Mouse (Mus musculus) embryonic facial prominence, embryonic 10.5 days (tissue): Measurements from ENCODE around the gene Luc7l3. TPM values are rescaled to one million over a fixed set of nuclear protein-coding genes. Genes with fewer than 3 reads are reported as not detected.

Experiments
- DNase-seq: peaks from one replicate; pipeline ENCODE4 v3.0.0-alpha.2; 2017; ENCODE audit warnings: low spot score
- H3K27ac ChIP-seq: fragments of 300-500 bp; sonication (generic); replicated peaks from 2 replicates; pipeline ENCODE4 v1.5.1; 2016; ENCODE audit warnings: mild to moderate bottlenecking
- H3K27me3 ChIP-seq: fragments of 300-500 bp; sonication (generic); replicated peaks from 2 replicates; pipeline ENCODE4 v1.6.1; 2016; ENCODE audit warnings: low read depth, mild to moderate bottlenecking; ENCODE audit not compliant: poor library complexity, severe bottlenecking
- H3K36me3 ChIP-seq: fragments of 300-500 bp; sonication (generic); replicated peaks from 2 replicates; pipeline ENCODE4 v1.6.1; 2016; ENCODE audit warnings: mild to moderate bottlenecking, moderate library complexity
- H3K4me1 ChIP-seq: fragments of 300-500 bp; sonication (generic); 2 replicates; pipeline ENCODE4 v1.6.1; 2016
- H3K4me3 ChIP-seq: fragments of 300-500 bp; sonication (generic); 2 replicates; pipeline ENCODE4 v1.5.1; 2016; ENCODE audit warnings: mild to moderate bottlenecking, moderate library complexity
- H3K9me3 ChIP-seq: fragments of 300-500 bp; sonication (generic); 2 replicates; pipeline ENCODE4 v1.6.1; 2016; ENCODE audit warnings: mild to moderate bottlenecking
- WGBS: fragments of 180-500 bp; shearing (Covaris S2); methylation state at CpG from one replicate; pipeline ENCODE4 v1.1.7; 2016; 5-methylcytosine and 5-hydroxymethylcytosine counted together
- polyA plus RNA-seq: library from polyadenylated mRNA; unstranded; fragments of >200 nt; fragmentation: Nextera tagmentation; extraction: Ambion mirVana; gene quantifications from 2 replicates; pipeline ENCODE4 v1.2.1, GENCODE M21; 2016

Luc7l3 gene
- polyA plus RNA-seq, 1 experiment from 2014 or later = 117 TPM

DNA sequence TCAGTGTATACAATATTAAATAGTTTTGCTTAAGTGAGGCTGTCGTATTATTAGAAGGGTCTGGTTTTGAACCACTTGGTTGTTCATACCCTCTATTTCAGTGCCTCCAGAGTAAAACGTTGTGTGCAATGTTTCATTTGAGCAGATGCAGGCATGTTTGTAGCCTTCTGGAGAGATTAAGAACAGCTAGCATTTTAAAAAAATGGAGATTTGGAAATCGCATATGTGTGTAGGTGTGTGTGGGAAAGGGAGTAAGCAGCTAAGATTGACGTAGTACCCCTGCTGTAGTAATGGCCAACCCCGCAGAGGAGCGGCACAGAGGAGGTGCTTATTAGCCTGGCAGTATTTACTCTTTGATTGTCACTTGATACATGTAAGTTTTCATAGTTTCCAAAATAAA lies 10.9 kb upstream of the Luc7l3 start:
- H3K4me3 ChIP-seq = no peak overlapping the region
- no peak overlapping the region for H3K27ac ChIP-seq
- WGBS = 93% methylated on average over 6 of the region's 6 CpGs
- no peaks in the 10 kb centered on the region for H3K27me3 ChIP-seq
- H3K36me3 ChIP-seq = peaks cover 37% of the 10 kb centered on the region
- no peak for DNase-seq
- peaks cover 27% of the 10 kb centered on the region for H3K4me1 ChIP-seq
- no peaks in the 10 kb centered on the region for H3K9me3 ChIP-seq

DNA sequence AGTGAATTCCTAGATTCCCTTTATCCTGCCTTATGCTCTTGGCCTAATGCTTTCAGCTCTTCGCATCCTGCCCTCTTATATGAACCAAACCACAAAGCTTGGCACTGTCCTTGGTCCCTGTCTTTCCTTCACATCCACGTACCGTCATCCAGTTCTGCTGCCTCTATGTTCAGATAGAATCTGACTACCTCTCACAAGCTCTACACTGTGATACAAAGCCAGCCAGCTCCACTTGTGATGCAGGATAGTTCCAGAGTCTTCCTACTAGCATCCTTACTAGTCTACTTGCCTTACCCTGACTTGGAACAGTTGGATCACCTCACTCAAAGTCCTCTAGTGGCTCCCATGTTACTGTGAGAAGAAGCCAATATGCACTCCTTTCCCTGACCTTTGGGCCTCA lies 8.4 kb upstream of the Luc7l3 start:
- H3K36me3 ChIP-seq = peaks cover 14% of the 10 kb centered on the region
- DNase-seq = no peak
- H3K27me3 ChIP-seq = no peaks in the 10 kb centered on the region
- no peaks in the 10 kb centered on the region for H3K9me3 ChIP-seq
- H3K4me3 ChIP-seq = no peak overlapping the region
- H3K27ac ChIP-seq = no peak overlapping the region
- 94% methylated on average over 3 of the region's 3 CpGs for WGBS
- H3K4me1 ChIP-seq = peaks cover 35% of the 10 kb centered on the region

GRCm38 (mm10) chr11:94329270-94329891 lies 7.6 kb upstream of the Luc7l3 start:
- no peaks in the 10 kb centered on the region for H3K27me3 ChIP-seq
- H3K36me3 ChIP-seq = peaks cover 6% of the 10 kb centered on the region
- H3K9me3 ChIP-seq = no peaks in the 10 kb centered on the region
- peaks cover 35% of the 10 kb centered on the region for H3K4me1 ChIP-seq
- 62% methylated on average over 4 of the region's 4 CpGs for WGBS
- peak; percentile 54 for DNase-seq
- H3K27ac ChIP-seq = no peak overlapping the region
- H3K4me3 ChIP-seq = peak overlapping the region; percentile 3; the same call in 1 of the 2 replicates

DNA sequence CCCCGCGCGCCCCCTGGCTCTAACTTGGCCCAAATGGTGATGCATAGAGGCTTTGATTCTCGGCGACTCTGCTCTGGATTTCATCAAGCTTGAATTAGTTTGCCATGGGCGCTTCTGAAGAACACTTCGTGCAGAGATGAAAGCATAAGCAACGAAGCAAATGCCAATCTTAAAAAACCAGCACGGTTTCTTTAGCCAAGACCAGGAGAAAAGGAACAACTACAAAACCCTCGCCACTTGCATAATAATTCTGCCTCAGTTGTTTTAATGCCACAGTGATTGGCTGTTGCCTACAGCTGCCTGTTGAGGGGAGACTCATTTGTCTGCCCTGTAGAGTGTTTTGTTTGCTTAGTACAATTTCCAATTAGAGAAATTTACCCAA lies 6.8 kb upstream of the Luc7l3 start:
- H3K9me3 ChIP-seq = no peaks in the 10 kb centered on the region
- H3K36me3 ChIP-seq = peaks cover under 1% of the 10 kb centered on the region; the same call in 1 of the 2 replicates
- DNase-seq = no peak
- 4% methylated on average over 10 of the region's 10 CpGs for WGBS
- H3K4me3 ChIP-seq = peak overlapping the region; percentile 82
- peaks cover 35% of the 10 kb centered on the region for H3K4me1 ChIP-seq
- no peaks in the 10 kb centered on the region for H3K27me3 ChIP-seq
- peak overlapping the region; percentile 98 for H3K27ac ChIP-seq

DNA sequence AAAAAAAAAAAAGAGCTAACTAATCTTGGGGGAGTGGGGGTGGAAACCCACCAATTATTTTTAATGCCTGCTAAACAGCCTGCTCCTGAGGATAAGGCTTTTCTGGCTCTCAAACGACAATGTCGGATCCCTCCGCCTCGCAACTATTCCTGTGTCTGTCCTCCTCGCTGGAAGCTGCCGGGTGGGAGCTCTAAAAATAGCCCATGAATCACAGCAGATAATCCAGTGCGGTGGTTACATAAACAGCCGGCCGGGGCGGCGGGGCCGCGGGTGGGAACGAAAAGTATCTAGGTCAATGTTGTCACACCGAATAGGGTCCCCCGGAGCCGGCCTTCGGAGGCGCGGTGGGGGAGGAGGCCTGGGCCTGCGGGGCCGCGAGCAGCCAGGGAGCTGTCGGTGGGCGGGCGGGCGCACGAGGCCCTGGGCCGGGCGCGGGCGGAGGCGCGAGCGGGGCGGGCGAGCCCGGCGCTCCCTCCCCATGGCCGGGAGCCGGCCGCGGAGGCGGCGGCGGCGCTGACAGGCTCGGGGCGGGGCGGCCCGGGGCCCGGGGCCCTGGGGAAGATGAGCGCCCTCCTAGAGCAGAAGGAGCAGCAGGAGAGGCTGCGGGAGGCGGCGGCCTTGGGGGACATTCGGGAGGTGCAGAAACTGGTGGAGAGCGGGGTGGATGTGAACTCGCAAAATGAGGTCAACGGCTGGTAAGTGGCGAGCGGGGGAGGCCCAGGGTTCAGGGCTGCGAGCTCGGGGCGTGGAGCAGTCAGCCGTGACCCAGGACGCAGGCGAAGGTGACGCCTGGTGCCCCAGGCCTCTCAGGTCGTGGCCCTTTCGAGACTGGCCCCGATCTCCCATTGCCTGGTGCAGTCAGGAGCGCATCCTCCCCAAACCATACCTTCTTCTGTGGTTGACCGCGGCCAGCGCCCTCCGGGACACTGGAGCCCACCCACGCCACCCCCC lies 6.2 kb upstream of the Luc7l3 start, which contains the start of gene Ankrd40:
TSS of gene Ankrd40 (plus strand) at position 309 of the 951 bp plus-strand sequence.
- WGBS = under 1% methylated on average over 78 of the region's 78 CpGs
- Histone ChIP-seq H3K4me1 (peaks cover 35% of the 10 kb centered on the region), H3K4me3 (peak within 1 kb of the TSS; percentile 82)

GRCm38 (mm10) chr11:94326961-94327411 lies 5.2 kb upstream of the Luc7l3 start:
- Histone ChIP-seq H3K27ac (peak overlapping the region; percentile 98), H3K27me3 (no peaks in the 10 kb centered on the region), H3K4me1 (peaks cover 43% of the 10 kb centered on the region), H3K4me3 (peak overlapping the region; percentile 82), H3K36me3 (no peaks in the 10 kb centered on the region; the same call in 1 of the 2 replicates), H3K9me3 (no peaks in the 10 kb centered on the region)
- WGBS = 6% methylated on average over 10 of the region's 10 CpGs
- DNase-seq = peak; percentile 39

More for the DNA sequence above, 6.2 kb upstream of the Luc7l3 start, which contains the start of gene Ankrd40:
- peak; percentile 95 for DNase-seq
- Histone ChIP-seq H3K27me3 (no peaks in the 10 kb centered on the region), H3K27ac (peak within 1 kb of the TSS; percentile 98), H3K9me3 (no peaks in the 10 kb centered on the region), H3K36me3 (no peaks in the 10 kb centered on the region; the same call in 1 of the 2 replicates)

- WGBS = 88% methylated on average over 5 of the region's 5 CpGs
- peaks cover 5% of the 10 kb centered on the region for H3K36me3 ChIP-seq
- no peaks in the 10 kb centered on the region for H3K9me3 ChIP-seq
- no peak for DNase-seq
- peaks cover 39% of the 10 kb centered on the region for H3K4me1 ChIP-seq
- H3K27ac ChIP-seq = no peak overlapping the region
- H3K4me3 ChIP-seq = no peak overlapping the region
- no peaks in the 10 kb centered on the region for H3K27me3 ChIP-seq
Observed at GRCm38 (mm10) chr11:94324618-94325017, 2.8 kb upstream of the Luc7l3 start.

DNA sequence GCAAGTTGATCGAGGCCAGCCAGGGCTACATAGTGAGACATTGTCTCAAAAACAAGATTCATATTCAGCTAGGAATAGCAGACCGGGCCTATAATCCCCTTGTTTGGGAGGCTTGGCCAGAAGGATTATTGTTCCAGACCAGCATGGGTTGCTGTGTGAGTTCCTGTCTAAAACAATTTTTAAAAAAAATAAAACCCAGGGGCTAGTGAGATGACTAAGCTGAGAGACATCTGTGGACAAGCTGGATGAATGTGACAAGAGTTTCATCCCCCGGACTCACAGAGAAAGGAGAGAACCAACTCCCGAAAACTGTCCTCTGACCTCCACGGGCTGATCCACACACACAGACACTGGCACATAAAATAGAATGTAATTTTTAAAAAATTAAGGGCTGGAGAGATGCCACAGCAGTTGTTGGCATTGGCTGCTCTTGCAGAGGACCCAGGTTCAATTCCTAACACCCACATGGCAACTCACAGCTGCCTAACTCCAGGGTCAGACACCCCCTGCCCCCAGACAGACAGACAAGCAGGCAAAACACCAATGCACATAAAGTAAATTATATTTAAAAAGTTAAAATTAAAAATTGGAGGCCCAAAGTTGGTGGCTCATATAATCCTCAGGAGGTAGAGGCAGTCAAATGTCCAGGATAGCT lies 1.6 kb upstream of the Luc7l3 start:
- WGBS = 83% methylated on average over 5 of the region's 5 CpGs
- Histone ChIP-seq H3K4me1 (peaks cover 28% of the 10 kb centered on the region), H3K9me3 (no peaks in the 10 kb centered on the region), H3K27me3 (no peaks in the 10 kb centered on the region), H3K4me3 (no peak overlapping the region), H3K36me3 (peaks cover 17% of the 10 kb centered on the region), H3K27ac (no peak overlapping the region; the same call in 1 of the 2 replicates)
- DNase-seq = no peak

- Histone ChIP-seq H3K4me1 (peaks cover 24% of the 10 kb centered on the region), H3K4me3 (peak overlapping the region; percentile 99), H3K27ac (peak overlapping the region; percentile 99), H3K36me3 (peaks cover 22% of the 10 kb centered on the region), H3K9me3 (no peaks in the 10 kb centered on the region), H3K27me3 (no peaks in the 10 kb centered on the region)
- WGBS = 38% methylated on average over 5 of the region's 5 CpGs
- DNase-seq = no peak
Observed at GRCm38 (mm10) chr11:94322636-94323035, 848 bp upstream of the Luc7l3 start.

GRCm38 (mm10) chr11:94320969-94321930 lies 538 bp downstream of the Luc7l3 start:
- Histone ChIP-seq H3K27me3 (no peaks in the 10 kb centered on the region), H3K4me3 (peak overlapping the region; percentile 99), H3K36me3 (peaks cover 29% of the 10 kb centered on the region), H3K9me3 (no peaks in the 10 kb centered on the region), H3K27ac (peak overlapping the region; percentile 99), H3K4me1 (peaks cover 26% of the 10 kb centered on the region)
- under 1% methylated on average over 67 of the region's 67 CpGs for WGBS
- DNase-seq = no peak

- H3K27me3 ChIP-seq = no peaks in the 10 kb centered on the region
- H3K36me3 ChIP-seq = peaks cover 30% of the 10 kb centered on the region
- no peak overlapping the region for H3K4me3 ChIP-seq
- 97% methylated on average over 5 of the region's 5 CpGs for WGBS
- H3K9me3 ChIP-seq = no peaks in the 10 kb centered on the region
- DNase-seq = no peak
- peaks cover 42% of the 10 kb centered on the region for H3K4me1 ChIP-seq
- no peak overlapping the region for H3K27ac ChIP-seq
Observed at GRCm38 (mm10) chr11:94318056-94318455, 3.7 kb downstream of the Luc7l3 start.
